Mouse (Mus musculus) left cerebral cortex, postnatal 36 days (tissue): ENCODE measurements at regions not wholly inside any gene's neighbourhood (a gene's known extent, or its start where the extent isn't known, plus 50 kb on each side); places are given as distances from the start of the nearest gene placed in this dataset.

Experiments
- DNase-seq, 2 experiments: peaks; one replicate each; pipeline ENCODE4 v3.0.0; 2021 to 2022; ENCODE audit warnings: low spot score in 2 of 2, mixed read lengths in 1 of 2
- intact Hi-C: fragments of 180-260 bp; cut with DNase I; formaldehyde crosslinking; loops from one replicate; pipeline ENCODE4 v1.15.1; 2025

GRCm38 (mm10) chr8:7710764-7711163, 950.3 kb downstream of the Efnb2 start:
- intact Hi-C loops = no loop called here
- no peak for DNase-seq

DNA sequence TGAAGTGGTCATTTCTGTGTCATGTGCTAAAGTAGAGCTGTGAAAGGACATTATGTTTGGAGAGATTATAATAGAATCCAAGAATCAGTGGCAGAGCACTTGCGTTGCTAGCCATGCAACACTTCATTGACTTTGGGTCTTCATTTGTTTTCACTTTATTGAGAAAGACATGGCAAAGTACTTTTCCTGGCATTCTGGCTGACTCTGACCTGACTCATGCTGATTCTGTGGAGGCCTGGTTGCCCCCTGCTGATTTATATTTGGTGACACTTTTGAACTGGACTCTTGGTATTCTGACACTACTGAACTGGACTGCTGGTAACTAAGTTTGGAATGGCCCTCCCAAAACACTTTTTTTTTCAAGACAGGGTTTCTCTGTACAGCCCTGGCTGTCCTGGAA, 951.6 kb downstream of the Efnb2 start:
- no peak for DNase-seq
- intact Hi-C loops = no loop called here

DNA sequence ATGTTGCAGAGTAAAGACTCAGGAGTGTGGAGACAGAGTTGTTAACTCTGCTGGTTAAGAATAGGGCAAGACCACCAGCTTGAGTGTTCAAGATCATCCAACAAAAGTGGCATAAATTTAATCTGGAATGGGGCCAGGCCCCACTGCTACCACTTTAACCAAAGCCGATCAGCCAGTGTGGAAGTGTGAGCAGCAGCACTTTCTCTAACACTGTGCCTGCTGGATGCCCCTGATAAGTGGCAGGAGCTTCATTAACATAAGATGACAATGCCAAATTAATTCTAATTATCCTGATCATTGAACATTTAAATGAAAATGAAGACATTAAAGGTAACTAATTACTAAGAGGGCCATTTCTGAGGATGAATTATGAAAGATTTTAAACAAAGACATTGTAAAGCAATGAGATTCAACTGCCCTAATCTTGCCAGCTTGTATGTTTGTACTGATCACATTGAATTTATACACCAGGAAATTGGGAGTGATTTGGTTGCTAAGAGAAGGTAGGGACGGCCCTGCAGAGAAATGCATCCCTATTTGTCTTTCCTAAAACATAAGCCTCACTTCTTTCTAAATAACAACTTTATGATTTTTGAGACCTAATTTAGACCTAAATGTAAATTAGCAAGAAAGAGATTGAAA, 969.6 kb downstream of the Efnb2 start:
- intact Hi-C loops = no loop called here
- no peak for DNase-seq

DNA sequence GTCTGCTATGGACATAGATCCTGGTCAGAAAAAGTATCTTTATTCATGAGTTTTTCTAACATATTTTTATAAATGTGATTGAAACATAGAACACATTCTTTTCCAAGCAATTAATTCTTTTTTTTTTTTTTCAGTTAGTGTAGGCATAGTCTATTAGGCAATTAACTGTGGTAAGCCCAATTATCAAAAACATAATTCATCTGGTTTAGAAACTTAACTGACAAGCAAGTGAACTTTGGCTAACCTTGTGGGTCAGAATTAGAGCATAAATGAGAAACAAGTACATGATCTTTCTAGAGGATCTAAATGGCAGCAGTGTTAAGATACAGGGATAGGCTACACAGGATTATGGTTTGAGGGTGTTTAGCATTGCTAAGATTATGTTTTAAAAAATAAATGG, 1007.2 kb downstream of the Efnb2 start:
- DNase-seq = no peak
- intact Hi-C loops = no loop called here
